Mouse (Mus musculus) MEL (cell line): Measurements from ENCODE around the gene Iqschfp. TPM values are rescaled to one million over a fixed set of nuclear protein-coding genes. Genes with fewer than 3 reads are reported as not detected.
A peak's percentile ranks its signal among the peaks of the same experiment; 100 is the strongest.

ENCODE experiments used
- DNase-seq: peaks from one replicate; pipeline ENCODE4 v3.0.0; 2011; ENCODE audit warnings: low read depth, low spot score
- H3K27ac ChIP-seq: 2 replicates; pipeline ENCODE4 v1.5.1; 2012; ENCODE audit warnings: low read depth, mild to moderate bottlenecking, control low read depth, low read length, moderate library complexity; ENCODE audit not compliant: control insufficient read depth
- H3K27me3 ChIP-seq, 2 experiments: fragments of 150-350 bp in 1 of 2; sonication (generic) in 1 of 2; 2 replicates each; pipeline ENCODE4 v1.6.1; 2012; ENCODE audit warnings: low read length in 2 of 2, mild to moderate bottlenecking in 2 of 2, improper control_type of control experiment in 1 of 2, moderate library complexity in 1 of 2; ENCODE audit not compliant: insufficient read depth in 2 of 2, control insufficient read depth in 1 of 2
- H3K36me3 ChIP-seq, 2 experiments: 2 replicates each; pipeline ENCODE4 v1.6.1; 2012 to 2014; ENCODE audit warnings: low read length in 2 of 2, improper control_type of control experiment in 1 of 2, inconsistent platforms in 1 of 2, mild to moderate bottlenecking in 1 of 2; ENCODE audit not compliant: insufficient read depth in 2 of 2, control insufficient read depth in 1 of 2
- H3K4me1 ChIP-seq, 2 experiments: fragments of 150-350 bp in 1 of 2; sonication (generic) in 1 of 2; 2 replicates each; pipeline ENCODE4 v1.6.1; 2012; ENCODE audit warnings: low read length in 2 of 2, improper control_type of control experiment in 1 of 2, mild to moderate bottlenecking in 1 of 2; ENCODE audit not compliant: insufficient read depth in 2 of 2, control insufficient read depth in 1 of 2
- H3K4me3 ChIP-seq, 2 experiments: fragments of 150-350 bp in 1 of 2; sonication (generic) in 1 of 2; 2 replicates each; pipeline ENCODE4 v1.5.1; 2012; ENCODE audit warnings: low read depth in 2 of 2, low read length in 2 of 2, mild to moderate bottlenecking in 2 of 2, moderate library complexity in 2 of 2, control low read depth in 1 of 2, improper control_type of control experiment in 1 of 2; ENCODE audit not compliant: control insufficient read depth in 1 of 2, insufficient read depth in 1 of 2
- H3K79me2 ChIP-seq: 2 replicates; pipeline ENCODE4 v1.6.1; 2012; ENCODE audit warnings: mild to moderate bottlenecking, low read length, moderate library complexity; ENCODE audit not compliant: control insufficient read depth, poor library complexity, insufficient read depth
- H3K9ac ChIP-seq: 2 replicates; pipeline ENCODE4 v1.6.1; 2012; ENCODE audit warnings: low read depth, mild to moderate bottlenecking, control low read depth, low read length, moderate library complexity; ENCODE audit not compliant: control insufficient read depth, poor library complexity, severe bottlenecking
- H3K9me3 ChIP-seq: fragments of 150-350 bp; sonication (generic); replicated peaks from 2 replicates; pipeline ENCODE4 v1.6.1; 2012; ENCODE audit warnings: mild to moderate bottlenecking, low read length, improper control_type of control experiment, moderate library complexity; ENCODE audit not compliant: insufficient read depth
- BHLHE40 ChIP-seq: IDR thresholded peaks from 2 replicates; pipeline ENCODE4 v1.6.1; 2012; ENCODE audit warnings: low read depth, mild to moderate bottlenecking, inconsistent platforms, low read length, improper control_type of control experiment, borderline replicate concordance
- CTCF ChIP-seq, 3 experiments: IDR thresholded peaks in 2 of 3; conservative IDR thresholded peaks in 1 of 3; 2 replicates each; pipeline ENCODE4 v1.5.1; 2011 to 2012; ENCODE audit warnings: low read length in 3 of 3, low read depth in 2 of 3, mild to moderate bottlenecking in 2 of 3, improper control_type of control experiment in 1 of 3, inconsistent platforms in 1 of 3, mixed read lengths in 1 of 3, moderate library complexity in 1 of 3; ENCODE audit not compliant: control insufficient read depth in 1 of 3, insufficient read depth in 1 of 3, poor library complexity in 1 of 3, severe bottlenecking in 1 of 3
- E2F4 ChIP-seq: IDR thresholded peaks from 2 replicates; pipeline ENCODE4 v1.6.1; 2011; ENCODE audit warnings: low read depth, low read length, improper control_type of control experiment, borderline replicate concordance
- ELF1 ChIP-seq: IDR thresholded peaks from 2 replicates; pipeline ENCODE4 v1.6.1; 2014; ENCODE audit warnings: low read depth, mild to moderate bottlenecking, inconsistent platforms, low read length, improper control_type of control experiment, moderate library complexity
- EP300 ChIP-seq, 2 experiments: IDR thresholded peaks; 2 replicates each; pipeline ENCODE4 v1.6.1; 2011; ENCODE audit warnings: improper control_type of control experiment in 2 of 2, low read length in 2 of 2, low read depth in 1 of 2, mild to moderate bottlenecking in 1 of 2
- ETS1 ChIP-seq: IDR thresholded peaks from 2 replicates; pipeline ENCODE4 v1.6.1; 2012; ENCODE audit warnings: low read depth, mild to moderate bottlenecking, inconsistent platforms, low read length, improper control_type of control experiment, moderate library complexity
- GABPA ChIP-seq: IDR thresholded peaks from 2 replicates; pipeline ENCODE4 v1.6.1; 2012; ENCODE audit warnings: low read depth, mild to moderate bottlenecking, inconsistent platforms, low read length, improper control_type of control experiment, moderate library complexity
- GATA1 ChIP-seq: IDR thresholded peaks from 2 replicates; pipeline ENCODE4 v1.6.1; 2011; ENCODE audit warnings: low read depth, low read length, improper control_type of control experiment
- HCFC1 ChIP-seq: IDR thresholded peaks from 2 replicates; pipeline ENCODE4 v1.6.1; 2012; ENCODE audit warnings: low read depth, mild to moderate bottlenecking, inconsistent platforms, low read length, improper control_type of control experiment, moderate library complexity
- JUND ChIP-seq: IDR thresholded peaks from 2 replicates; pipeline ENCODE4 v1.6.1; 2011; ENCODE audit warnings: low read depth, mild to moderate bottlenecking, improper control_type of control experiment, low read length
- MAZ ChIP-seq: IDR thresholded peaks from 2 replicates; pipeline ENCODE4 v1.6.1; 2012; ENCODE audit warnings: low read depth, mild to moderate bottlenecking, inconsistent platforms, low read length, improper control_type of control experiment
- MEF2A ChIP-seq: IDR thresholded peaks from 2 replicates; pipeline ENCODE4 v1.6.1; 2014; ENCODE audit warnings: low read depth, mild to moderate bottlenecking, inconsistent platforms, low read length, improper control_type of control experiment; ENCODE audit not compliant: poor library complexity, insufficient replicate concordance, severe bottlenecking; ENCODE audit errors: extremely low read depth
- NELFE ChIP-seq: IDR thresholded peaks from 2 replicates; pipeline ENCODE4 v1.6.1; 2011; ENCODE audit warnings: low read depth, low read length, improper control_type of control experiment
- NRF1 ChIP-seq: IDR thresholded peaks from 2 replicates; pipeline ENCODE4 v1.6.1; 2014; ENCODE audit warnings: low read depth, mild to moderate bottlenecking, inconsistent platforms, low read length, improper control_type of control experiment, moderate library complexity; ENCODE audit not compliant: poor library complexity, insufficient read depth, severe bottlenecking
- POLR2AphosphoS2 ChIP-seq: IDR thresholded peaks from 2 replicates; pipeline ENCODE4 v1.6.1; 2011; ENCODE audit warnings: low read length, improper control_type of control experiment
- POLR2AphosphoS5 ChIP-seq: IDR thresholded peaks from 2 replicates; pipeline ENCODE4 v1.6.1; 2012; ENCODE audit warnings: low read depth, borderline replicate concordance, mild to moderate bottlenecking, inconsistent platforms, low read length, moderate library complexity, mixed read lengths
- RAD21 ChIP-seq: IDR thresholded peaks from 2 replicates; pipeline ENCODE4 v1.6.1; 2011; ENCODE audit warnings: mild to moderate bottlenecking, low read depth, low read length, improper control_type of control experiment
- RCOR1 ChIP-seq: IDR thresholded peaks from 2 replicates; pipeline ENCODE4 v1.6.1; 2012; ENCODE audit warnings: low read depth, mild to moderate bottlenecking, inconsistent platforms, low read length, improper control_type of control experiment
- SMC3 ChIP-seq: IDR thresholded peaks from 2 replicates; pipeline ENCODE4 v1.6.1; 2011; ENCODE audit warnings: low read depth, low read length, improper control_type of control experiment
- TCF12 ChIP-seq: IDR thresholded peaks from 2 replicates; pipeline ENCODE4 v1.6.1; 2014; ENCODE audit warnings: low read depth, mild to moderate bottlenecking, inconsistent platforms, low read length, improper control_type of control experiment, moderate library complexity
- USF1 ChIP-seq: IDR thresholded peaks from 2 replicates; pipeline ENCODE4 v1.6.1; 2014; ENCODE audit warnings: low read depth, mild to moderate bottlenecking, inconsistent platforms, low read length, improper control_type of control experiment, moderate library complexity
- ZC3H11A ChIP-seq: IDR thresholded peaks from 2 replicates; pipeline ENCODE4 v1.6.1; 2012; ENCODE audit warnings: low read depth, mild to moderate bottlenecking, inconsistent platforms, low read length, improper control_type of control experiment
- polyA plus RNA-seq, 2 experiments: library from polyadenylated mRNA; stranded (reverse) in 1 of 2; unstranded in 1 of 2; fragments of >175 nt in 1 of 2; fragments of >200 nt in 1 of 2; gene quantifications; 2 replicates each; pipeline versions ENCODE4 v1.2.1 to v1.2.4; 2012; ENCODE audit warnings: low replicate concordance in 2 of 2, low read depth in 1 of 2; ENCODE audit not compliant: insufficient read length in 2 of 2, insufficient read depth in 1 of 2, missing spikeins in 1 of 2
- total RNA-seq: library from RNA; depleted of rRNA; stranded (reverse); fragments of 300-350 nt; gene quantifications from 2 replicates; pipeline ENCODE4 v1.2.3, GENCODE M21; 2012

The Iqschfp gene
- total and polyA plus RNA-seq, 3 experiments, result not detected

DNA sequence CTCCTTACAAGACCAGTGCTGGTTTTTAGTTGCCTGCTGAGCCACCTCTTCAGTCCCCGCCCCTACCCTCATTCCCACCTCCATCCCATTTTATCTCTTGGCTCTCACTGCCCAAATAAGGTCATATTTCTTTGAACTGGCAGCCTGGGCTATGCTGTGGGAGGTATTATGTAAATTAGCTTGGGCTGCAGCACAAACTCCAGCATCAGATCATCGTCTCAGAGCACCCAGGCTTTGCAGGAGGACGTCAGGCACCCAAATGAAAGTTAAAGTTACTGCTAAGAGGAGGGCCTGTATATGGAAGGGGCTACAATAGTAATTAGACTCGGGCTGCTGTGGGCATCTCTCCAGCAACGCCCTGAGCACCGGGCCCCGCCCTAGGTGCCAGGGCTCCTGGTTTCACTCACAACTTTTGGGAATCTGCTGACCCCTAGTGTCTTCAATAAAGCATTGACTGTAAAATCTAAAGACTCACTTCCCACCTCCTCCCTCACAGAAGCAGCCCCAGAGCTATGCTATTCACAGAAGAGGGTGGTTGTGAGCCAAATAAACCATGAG lies 651.0 kb downstream of the Iqschfp start:
- no peaks in the 10 kb centered on the region; the same call in 1 of the 2 replicates for H3K79me2 ChIP-seq
- TF ChIP-seq GATA1 (no peak), USF1 (no peak), MEF2A (no peak), EP300 (IDR thresholded peaks at IDR 0.05; ENCODE audit: low read depth in 1 of 2, low read length in 2 of 2) (no peak), RAD21 (peak; percentile 95), GABPA (no peak), CTCF (IDR thresholded peaks at IDR 0.05 in 2 of 3, conservative IDR thresholded peaks at IDR 0.05 in 1 of 3; ENCODE audit: control insufficient read depth in 1 of 3, insufficient read depth in 1 of 3, low read depth in 2 of 3, low read length in 3 of 3, poor library complexity in 1 of 3, severe bottlenecking in 1 of 3) (peak; percentile 39 to 87 (median 57); a peak in 5 of 6 replicates), ZC3H11A (peak; percentile 89), JUND (no peak), MAZ (0 out of 2 replicates have a peak, but pooled peaks have one; percentile 26), BHLHE40 (no peak), POLR2AphosphoS5 (no peak), RCOR1 (no peak), E2F4 (no peak), SMC3 (peak; percentile 91), TCF12 (no peak)
- H3K27me3 ChIP-seq, result no peaks in the 10 kb centered on the region
- DNase-seq, result peak; percentile 85
- H3K4me1 ChIP-seq, result no peaks in the 10 kb centered on the region
- H3K9ac ChIP-seq, result 0 out of 2 replicates have a peak overlapping the region, but pooled peaks have one; percentile 37
- H3K27ac ChIP-seq, result no peak overlapping the region
- H3K9me3 ChIP-seq, result no peaks in the 10 kb centered on the region
- H3K4me3 ChIP-seq, result peak overlapping the region; percentile 53 to 59
- H3K36me3 ChIP-seq, result peaks cover 0 to 3% of the 10 kb centered on the region in 2 experiments; a peak in 1 of 4 replicates

DNA sequence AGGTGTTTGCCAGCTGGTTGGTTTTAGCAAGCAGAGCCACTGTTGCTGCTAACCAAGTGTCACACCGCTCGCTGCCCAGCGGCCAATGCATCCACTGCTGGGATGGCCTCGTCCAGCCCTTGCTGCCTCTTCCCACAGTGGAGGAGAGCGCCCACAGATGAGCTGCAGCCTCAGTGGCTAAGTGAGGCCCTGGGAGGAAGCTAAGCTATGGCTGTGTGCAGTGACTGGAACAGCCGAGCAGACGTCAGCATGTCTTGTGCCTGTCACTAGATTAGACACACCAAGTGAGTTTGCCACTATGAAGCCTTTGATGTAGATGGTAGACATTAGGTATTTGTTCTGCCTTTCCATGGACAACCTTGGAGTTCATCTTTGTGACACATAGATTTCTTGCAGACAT lies 652.8 kb downstream of the Iqschfp start:
- TF ChIP-seq HCFC1 (no peak), MAZ (no peak), POLR2AphosphoS2 (no peak), ELF1 (no peak), NRF1 (no peak), ETS1 (no peak), TCF12 (no peak), NELFE (no peak)
- TF ChIP-seq, all 39 proteins: peak for 0
- Histone ChIP-seq H3K9ac (no peak overlapping the region), H3K27ac (no peak overlapping the region), H3K9me3 (no peaks in the 10 kb centered on the region), H3K27me3 (no peaks in the 10 kb centered on the region), H3K36me3 (peaks cover 0 to 3% of the 10 kb centered on the region in 2 experiments; a peak in 1 of 4 replicates), H3K4me3 (no peak overlapping the region), H3K4me1 (no peaks in the 10 kb centered on the region), H3K79me2 (no peaks in the 10 kb centered on the region; the same call in 1 of the 2 replicates)
- DNase-seq, result no peak
